21 mouse cellular contexts compared by ENCODE assay signal in the genomic region with DNA sequence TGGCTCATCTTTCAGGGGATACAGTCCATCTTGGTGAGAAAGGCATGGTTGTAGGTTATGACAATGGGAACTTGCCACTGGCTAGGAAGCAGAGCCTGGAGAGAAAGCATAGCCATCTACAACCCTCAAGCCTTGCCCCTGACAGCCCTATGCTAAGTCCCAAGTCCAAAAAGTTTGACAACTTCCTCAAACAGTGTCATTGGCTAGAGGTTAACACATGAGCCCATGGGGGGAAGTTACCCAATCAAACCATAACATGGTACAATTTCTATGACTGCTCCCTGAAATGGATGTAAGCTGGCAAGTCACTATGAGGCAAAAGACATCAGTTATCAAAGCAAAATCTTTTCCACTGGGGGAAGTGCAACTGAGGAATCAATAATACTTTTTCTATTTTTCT.
"Had no signal": no experiment of that assay in that cellular context is flagged by ENCODE, and none has a peak within 500 bp of the region (broad histone marks: within the 10 kb centered on the region; RNA-seq: fewer than 3 reads in every experiment).

No protein-coding gene starts in this region.

- DNase-seq: heart, postnatal 10 days; heart, postnatal 14 days; heart, postnatal 36 days; kidney, adult 11 months; kidney, adult 18-20 months; kidney, adult 2 months; kidney, adult 8-10 months; kidney, adult 9 months; kidney, postnatal 10 days; kidney, postnatal 14 days; kidney, postnatal 25 days; kidney, postnatal 36 days; kidney, postnatal 4 days; layer of hippocampus, adult 9-11 months; layer of hippocampus, postnatal 36 days had no signal

- ATAC-seq: hindbrain, embryonic 16.5 days; hindbrain, postnatal 0 days; inflammation-experienced regulatory T-cells, adult 6 months; intestine, embryonic 15.5 days; intestine, embryonic 16.5 days; intestine, postnatal 0 days had no signal
